Mouse (Mus musculus): ENCODE results near the gene Dffa. TPM values are rescaled to one million over a fixed set of nuclear protein-coding genes. Genes with fewer than 3 reads are reported as not detected.

The Dffa gene
- polyA plus RNA-seq, 1 experiment from 2014 or later, result 25.3 TPM

DNA sequence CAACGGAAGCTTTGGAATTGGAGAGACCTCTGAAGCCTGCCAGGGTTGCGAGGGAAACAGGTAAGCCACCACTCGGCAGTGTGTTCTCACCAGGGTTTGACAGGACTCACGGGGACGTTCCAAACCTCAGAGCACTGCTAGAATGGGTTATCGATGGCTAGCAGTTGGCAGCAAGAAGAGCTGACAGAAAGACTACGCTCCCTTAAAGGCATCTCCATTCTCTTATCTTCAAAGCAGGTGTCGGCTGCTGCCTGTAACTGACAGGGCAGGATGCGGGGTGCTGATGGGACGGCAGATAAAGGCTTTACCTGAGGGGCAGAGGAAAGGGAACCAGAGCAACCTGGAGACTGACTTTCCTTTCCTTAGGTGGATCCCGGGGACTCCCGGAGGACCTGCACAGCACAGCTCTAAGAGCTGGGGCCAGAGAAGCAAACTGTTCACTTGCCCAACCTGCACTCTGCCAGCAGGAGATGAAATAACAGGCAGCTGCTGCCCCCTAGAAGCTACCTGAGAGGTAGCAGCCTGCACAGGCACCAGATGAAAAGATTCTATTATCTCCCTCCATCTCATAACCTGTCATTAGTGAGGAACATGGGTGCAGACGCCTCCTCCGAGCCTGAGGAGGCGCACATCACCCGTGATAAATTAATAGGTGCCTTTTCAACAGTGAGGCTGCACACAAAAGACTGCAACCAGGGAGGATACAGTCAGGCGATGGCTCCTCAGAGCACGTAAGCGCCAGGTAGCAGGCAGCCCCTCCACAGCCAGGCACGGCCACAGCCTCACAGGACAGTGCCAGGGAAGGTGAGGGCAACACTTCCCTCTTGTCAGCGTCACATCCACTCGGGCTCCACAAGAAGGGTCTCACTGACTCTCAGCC is 37.0 kb upstream of the Dffa start:
- 66% methylated on average over 22 of the region's 22 CpGs for WGBS (ENCODE audit: insufficient replicate concordance)
- Histone ChIP-seq H3K9me3 (replicated peaks) (no peaks in the 10 kb centered on the region), H3K27ac (no peak overlapping the region), H3K36me3 (peaks cover 41% of the 10 kb centered on the region), H3K4me3 (no peak overlapping the region), H3K4me2 (no peak overlapping the region), H3K27me3 (replicated peaks) (no peaks in the 10 kb centered on the region), H3K4me1 (peaks cover 17% of the 10 kb centered on the region), H3K9ac (no peak overlapping the region)
- ATAC-seq, result 0 out of 2 replicates have a peak, but pooled peaks have one; percentile 36

DNA sequence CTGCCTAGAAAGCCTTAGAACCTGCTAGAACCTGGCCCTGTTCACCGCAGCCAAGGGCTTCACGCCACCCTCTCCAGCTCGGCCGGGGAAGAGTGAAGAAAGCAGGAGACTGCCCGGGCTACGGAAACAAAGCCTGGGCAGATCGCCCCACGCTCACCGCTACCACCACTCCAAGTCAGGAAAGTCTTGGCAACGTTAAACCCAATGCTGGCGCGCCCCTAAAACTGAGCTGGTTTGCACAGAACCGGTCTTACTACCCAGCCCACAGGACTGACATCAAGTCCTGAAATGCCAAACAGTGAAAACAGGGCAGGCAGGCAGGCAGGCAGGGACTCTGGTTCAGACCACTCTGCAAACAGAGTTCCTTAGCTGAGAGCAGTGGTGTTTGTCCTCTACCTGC is 28.9 kb upstream of the Dffa start:
- no peak for ATAC-seq
- Histone ChIP-seq H3K9me3 (replicated peaks) (no peaks in the 10 kb centered on the region), H3K4me3 (no peak overlapping the region), H3K27ac (no peak overlapping the region), H3K4me2 (no peak overlapping the region), H3K36me3 (peaks cover 37% of the 10 kb centered on the region), H3K9ac (no peak overlapping the region), H3K27me3 (replicated peaks) (no peaks in the 10 kb centered on the region), H3K4me1 (peaks cover 25% of the 10 kb centered on the region)
- 89% methylated on average over 13 of the region's 13 CpGs for WGBS (ENCODE audit: insufficient replicate concordance)

DNA sequence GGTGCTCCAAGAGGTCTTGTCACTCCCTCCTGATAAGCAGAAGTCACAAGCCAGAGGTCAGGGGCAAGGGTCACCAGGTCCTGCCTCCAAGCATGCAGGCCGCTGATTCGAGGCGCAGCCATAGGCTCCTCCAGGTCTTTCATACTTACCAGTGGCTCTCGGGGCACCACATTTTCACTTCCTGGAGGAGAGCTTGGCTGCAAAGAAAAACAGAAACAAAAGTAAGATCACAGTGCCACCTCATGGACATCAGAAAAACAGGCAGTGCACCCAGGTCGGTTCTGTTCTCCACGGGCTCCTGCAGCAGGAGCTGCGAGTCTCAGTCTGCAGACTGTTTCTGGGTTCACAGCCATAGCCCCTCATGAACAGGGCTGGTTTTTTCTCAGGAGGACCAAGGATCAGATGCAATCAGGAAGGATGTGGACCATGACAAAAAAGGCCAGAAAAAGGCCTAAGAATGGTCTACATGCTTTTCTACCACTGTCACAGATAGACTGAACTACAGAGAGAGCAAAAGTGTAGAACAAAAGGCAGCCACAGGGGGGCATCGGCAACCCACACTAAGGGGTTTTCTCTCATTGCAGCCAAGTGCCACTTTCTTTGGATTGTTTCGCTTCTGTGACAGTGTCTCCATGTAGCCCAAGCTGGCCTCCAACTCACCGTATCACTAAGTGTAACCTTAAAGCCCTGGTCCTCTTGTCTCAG is 27.9 kb upstream of the Dffa start:
- Histone ChIP-seq H3K4me3 (no peak overlapping the region), H3K27ac (0 out of 2 replicates have a peak overlapping the region, but pooled peaks have one; percentile 4), H3K27me3 (replicated peaks) (no peaks in the 10 kb centered on the region), H3K9ac (no peak overlapping the region), H3K36me3 (peaks cover 38% of the 10 kb centered on the region), H3K4me1 (peaks cover 22% of the 10 kb centered on the region), H3K4me2 (no peak overlapping the region), H3K9me3 (replicated peaks) (no peaks in the 10 kb centered on the region)
- ATAC-seq, result peak; percentile 46
- 36% methylated on average over 10 of the region's 10 CpGs for WGBS (ENCODE audit: insufficient replicate concordance)

DNA sequence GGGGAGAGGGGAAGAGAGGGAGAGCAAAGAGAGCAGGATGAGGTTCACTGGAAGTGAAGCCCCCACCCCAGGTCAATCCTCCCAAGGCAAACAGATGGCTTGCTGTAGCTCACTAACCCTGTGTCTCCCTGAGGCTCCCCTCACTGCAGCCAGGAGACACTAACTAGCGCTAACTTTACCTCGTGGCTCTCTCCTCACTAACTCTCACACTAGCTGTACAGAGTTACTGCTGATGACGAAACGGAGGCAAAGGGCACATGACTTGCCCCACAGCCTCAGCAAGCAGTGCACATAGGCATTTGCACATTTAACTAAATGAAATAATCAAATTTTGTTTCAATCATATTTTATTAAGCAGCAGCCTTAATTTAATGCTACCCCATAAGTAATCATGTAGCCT is 25.7 kb upstream of the Dffa start:
- Histone ChIP-seq H3K27me3 (replicated peaks) (no peaks in the 10 kb centered on the region), H3K4me3 (no peak overlapping the region), H3K4me1 (peaks cover 27% of the 10 kb centered on the region), H3K9me3 (replicated peaks) (no peaks in the 10 kb centered on the region), H3K4me2 (no peak overlapping the region), H3K9ac (no peak overlapping the region), H3K36me3 (peaks cover 21% of the 10 kb centered on the region), H3K27ac (no peak overlapping the region)
- no peak for ATAC-seq
- WGBS (ENCODE audit: insufficient replicate concordance), result 49% methylated on average over 4 of the region's 4 CpGs

DNA sequence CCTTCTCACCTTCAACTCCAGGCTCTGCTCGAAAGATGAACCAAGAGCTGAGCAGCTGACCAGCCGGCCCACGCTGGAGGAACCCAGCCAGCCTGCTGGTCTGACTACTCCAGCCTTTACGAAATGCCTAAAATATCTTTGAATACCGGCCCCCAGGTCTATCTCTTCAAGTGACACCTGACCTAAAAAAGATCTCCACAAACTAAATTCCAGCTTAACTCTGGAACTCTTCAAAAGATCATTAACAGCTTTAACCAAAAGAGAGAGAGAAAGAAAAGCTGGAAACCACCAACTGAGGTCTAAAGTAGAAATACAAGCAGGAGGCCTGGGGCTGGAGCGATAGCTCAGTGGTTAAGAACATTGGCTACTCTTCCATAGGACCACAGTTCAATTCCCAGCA is 24.3 kb upstream of the Dffa start:
- H3K27ac ChIP-seq, result no peak overlapping the region
- H3K36me3 ChIP-seq, result peaks cover 15% of the 10 kb centered on the region
- WGBS (ENCODE audit: insufficient replicate concordance), result 66% methylated on average over 6 of the region's 6 CpGs
- no peak for ATAC-seq
- H3K27me3 ChIP-seq (replicated peaks), result no peaks in the 10 kb centered on the region
- H3K9ac ChIP-seq, result no peak overlapping the region
- no peaks in the 10 kb centered on the region for H3K9me3 ChIP-seq (replicated peaks)
- peaks cover 27% of the 10 kb centered on the region for H3K4me1 ChIP-seq
- no peak overlapping the region for H3K4me3 ChIP-seq
- no peak overlapping the region for H3K4me2 ChIP-seq

DNA sequence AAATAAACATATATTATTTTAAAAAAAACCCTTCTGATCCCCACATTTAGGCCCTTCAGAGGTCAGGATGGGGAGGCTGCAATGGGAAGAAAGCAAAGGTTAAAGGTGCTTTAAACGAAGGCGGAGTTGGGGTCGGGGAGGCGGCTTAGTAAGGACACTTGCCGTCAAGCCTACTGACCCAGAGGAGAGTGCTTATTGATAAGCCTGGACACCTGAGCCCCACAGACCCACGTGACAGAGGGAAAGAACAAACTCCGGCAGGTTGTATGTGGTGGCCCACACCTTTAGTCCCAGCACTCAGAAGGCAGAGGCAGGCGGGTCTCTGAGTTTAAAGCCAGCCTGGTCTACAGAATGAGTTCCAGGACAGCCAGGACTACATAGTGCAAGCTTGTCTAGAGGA is 23.8 kb upstream of the Dffa start:
- Histone ChIP-seq H3K9me3 (replicated peaks) (no peaks in the 10 kb centered on the region), H3K27me3 (replicated peaks) (no peaks in the 10 kb centered on the region), H3K4me3 (no peak overlapping the region), H3K27ac (no peak overlapping the region), H3K4me1 (peaks cover 27% of the 10 kb centered on the region), H3K9ac (no peak overlapping the region), H3K36me3 (peaks cover 10% of the 10 kb centered on the region), H3K4me2 (no peak overlapping the region)
- WGBS (ENCODE audit: insufficient replicate concordance), result 80% methylated on average over 8 of the region's 8 CpGs
- no peak for ATAC-seq

DNA sequence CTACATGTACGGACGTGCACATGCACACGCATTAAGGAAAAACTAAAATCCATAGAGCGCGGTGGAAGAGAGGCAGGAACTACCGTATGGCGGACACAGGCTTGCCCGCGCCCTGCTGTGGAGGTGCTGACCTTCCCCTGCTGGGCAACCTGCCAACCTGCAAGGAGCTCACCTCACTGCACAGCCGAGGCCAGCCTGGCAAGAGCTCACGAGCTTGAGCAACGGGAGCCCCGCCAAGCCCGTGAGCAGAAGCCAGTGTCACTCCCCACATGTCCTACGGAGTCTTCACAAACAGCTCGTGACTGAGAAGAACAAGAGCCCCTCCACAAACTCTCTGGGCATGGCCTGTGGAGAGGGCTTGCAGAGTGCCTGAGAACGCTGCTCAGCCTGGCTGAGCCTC is 22.4 kb upstream of the Dffa start:
- 81% methylated on average over 17 of the region's 17 CpGs for WGBS (ENCODE audit: insufficient replicate concordance)
- Histone ChIP-seq H3K27me3 (replicated peaks) (no peaks in the 10 kb centered on the region), H3K9ac (no peak overlapping the region), H3K4me2 (no peak overlapping the region), H3K4me3 (no peak overlapping the region), H3K4me1 (peaks cover 17% of the 10 kb centered on the region), H3K27ac (no peak overlapping the region), H3K36me3 (peaks cover 3% of the 10 kb centered on the region; the same call in 1 of the 2 replicates), H3K9me3 (replicated peaks) (no peaks in the 10 kb centered on the region)
- ATAC-seq, result 0 out of 2 replicates have a peak, but pooled peaks have one; percentile 49

DNA sequence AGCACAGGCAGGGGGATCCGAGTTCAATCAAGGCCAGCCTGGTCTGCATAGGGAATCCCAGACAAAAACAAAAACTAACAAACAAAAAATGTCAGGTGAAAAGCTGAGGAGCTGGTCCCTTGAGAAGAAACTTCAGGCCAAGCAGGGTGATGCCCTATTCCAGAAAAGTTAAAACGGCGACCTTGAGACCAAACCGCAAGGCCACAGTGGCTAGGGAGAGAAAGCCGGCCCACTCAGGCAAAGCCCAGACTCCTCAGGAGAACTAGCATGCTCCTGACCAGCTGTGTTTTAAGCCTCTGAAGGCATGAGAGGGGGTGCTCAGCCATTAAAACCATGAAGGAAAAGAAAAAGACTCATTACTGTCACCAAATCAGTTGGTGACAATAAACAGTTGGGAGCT is 18.6 kb upstream of the Dffa start:
- Histone ChIP-seq H3K27ac (no peak overlapping the region), H3K27me3 (replicated peaks) (no peaks in the 10 kb centered on the region), H3K9me3 (replicated peaks) (no peaks in the 10 kb centered on the region), H3K4me1 (peaks cover 10% of the 10 kb centered on the region; the same call in 1 of the 2 replicates), H3K4me3 (no peak overlapping the region), H3K4me2 (no peak overlapping the region), H3K9ac (no peak overlapping the region), H3K36me3 (peaks cover 4% of the 10 kb centered on the region; the same call in 1 of the 2 replicates)
- WGBS (ENCODE audit: insufficient replicate concordance), result 75% methylated on average over 5 of the region's 5 CpGs
- ATAC-seq, result no peak

DNA sequence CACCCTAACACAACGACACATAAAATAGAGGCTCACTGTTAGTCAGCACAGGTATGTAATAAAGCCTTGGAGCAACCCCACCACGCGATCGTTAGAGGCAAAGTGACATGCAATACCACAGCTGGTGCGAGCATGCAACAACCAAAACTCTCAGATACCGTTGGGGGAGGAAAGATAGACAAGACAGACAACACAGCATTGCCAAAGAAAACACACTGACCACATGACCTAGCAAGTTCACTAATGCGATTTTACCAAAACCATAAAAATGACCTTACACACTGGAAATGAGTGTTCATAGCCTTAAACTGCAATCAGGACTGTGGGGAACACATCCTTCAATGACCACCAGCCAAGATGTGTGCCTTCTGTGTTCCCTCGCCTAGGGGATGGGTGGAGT is 12.6 kb upstream of the Dffa start:
- no peaks in the 10 kb centered on the region for H3K27me3 ChIP-seq (replicated peaks)
- H3K9ac ChIP-seq, result no peak overlapping the region
- H3K36me3 ChIP-seq, result peaks cover 33% of the 10 kb centered on the region
- WGBS (ENCODE audit: insufficient replicate concordance), result 69% methylated on average over 8 of the region's 8 CpGs
- no peak overlapping the region for H3K27ac ChIP-seq
- no peak for ATAC-seq
- no peak overlapping the region for H3K4me2 ChIP-seq
- peaks cover 24% of the 10 kb centered on the region for H3K4me1 ChIP-seq
- no peaks in the 10 kb centered on the region for H3K9me3 ChIP-seq (replicated peaks)
- H3K4me3 ChIP-seq, result no peak overlapping the region

DNA sequence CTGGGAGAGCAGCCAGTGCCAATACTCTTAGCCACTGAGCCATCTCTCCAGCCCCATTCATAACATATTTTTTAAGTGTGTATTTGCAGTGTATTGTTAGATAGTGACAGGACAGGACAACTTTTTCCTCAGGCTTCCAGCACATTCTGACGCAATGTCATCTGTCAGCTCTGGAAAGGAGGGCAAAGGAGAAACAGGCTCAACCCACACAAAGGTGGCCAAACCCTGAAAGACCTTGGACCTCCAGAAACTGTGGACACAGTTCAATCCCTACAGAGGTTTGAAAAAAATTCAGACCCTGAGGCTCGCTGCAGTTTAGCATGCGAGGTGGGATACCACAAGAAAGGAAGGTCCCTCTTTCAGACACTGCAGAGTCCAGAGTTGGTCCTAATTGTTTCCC is 6.0 kb upstream of the Dffa start:
- Histone ChIP-seq H3K36me3 (peaks cover 16% of the 10 kb centered on the region), H3K9ac (no peak overlapping the region)
- ATAC-seq, result no peak

DNA sequence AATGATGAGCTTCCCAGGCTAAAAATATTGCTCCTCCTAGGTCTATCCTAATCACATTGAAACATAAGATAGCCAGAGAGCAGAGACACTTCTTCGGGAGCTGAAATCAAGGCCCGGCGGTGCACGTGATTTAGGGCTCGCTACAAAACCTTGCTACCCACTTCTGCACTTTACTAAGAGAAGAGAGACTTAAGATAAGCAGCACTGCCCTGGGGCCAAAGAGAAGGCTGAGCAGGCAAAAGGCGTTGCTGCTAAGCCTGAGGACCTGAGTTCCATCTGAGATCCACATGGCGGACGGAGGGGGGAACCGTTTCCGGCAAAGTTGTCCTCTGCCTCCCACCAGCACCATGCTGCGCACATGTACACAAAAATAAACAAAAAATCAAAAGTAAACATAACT is 5.4 kb upstream of the Dffa start:
- no peak for ATAC-seq
- Histone ChIP-seq H3K27me3 (replicated peaks) (no peaks in the 10 kb centered on the region), H3K27ac (peak overlapping the region; percentile 52), H3K4me1 (peaks cover 38% of the 10 kb centered on the region), H3K4me3 (peak overlapping the region; percentile 97), H3K9me3 (replicated peaks) (no peaks in the 10 kb centered on the region), H3K36me3 (peaks cover 11% of the 10 kb centered on the region), H3K4me2 (peak overlapping the region; percentile 88), H3K9ac (peak overlapping the region; percentile 92)
- WGBS (ENCODE audit: insufficient replicate concordance), result 8% methylated on average over 11 of the region's 11 CpGs

More for the DNA sequence above, 6.0 kb upstream of the Dffa start:
- peaks cover 38% of the 10 kb centered on the region for H3K4me1 ChIP-seq
- no peaks in the 10 kb centered on the region for H3K9me3 ChIP-seq (replicated peaks)
- peak overlapping the region; percentile 88 for H3K4me2 ChIP-seq
- H3K27ac ChIP-seq, result peak overlapping the region; percentile 52; the same call in 1 of the 2 replicates
- WGBS (ENCODE audit: insufficient replicate concordance), result 57% methylated on average over 3 of the region's 3 CpGs
- no peaks in the 10 kb centered on the region for H3K27me3 ChIP-seq (replicated peaks)
- H3K4me3 ChIP-seq, result peak overlapping the region; percentile 97

DNA sequence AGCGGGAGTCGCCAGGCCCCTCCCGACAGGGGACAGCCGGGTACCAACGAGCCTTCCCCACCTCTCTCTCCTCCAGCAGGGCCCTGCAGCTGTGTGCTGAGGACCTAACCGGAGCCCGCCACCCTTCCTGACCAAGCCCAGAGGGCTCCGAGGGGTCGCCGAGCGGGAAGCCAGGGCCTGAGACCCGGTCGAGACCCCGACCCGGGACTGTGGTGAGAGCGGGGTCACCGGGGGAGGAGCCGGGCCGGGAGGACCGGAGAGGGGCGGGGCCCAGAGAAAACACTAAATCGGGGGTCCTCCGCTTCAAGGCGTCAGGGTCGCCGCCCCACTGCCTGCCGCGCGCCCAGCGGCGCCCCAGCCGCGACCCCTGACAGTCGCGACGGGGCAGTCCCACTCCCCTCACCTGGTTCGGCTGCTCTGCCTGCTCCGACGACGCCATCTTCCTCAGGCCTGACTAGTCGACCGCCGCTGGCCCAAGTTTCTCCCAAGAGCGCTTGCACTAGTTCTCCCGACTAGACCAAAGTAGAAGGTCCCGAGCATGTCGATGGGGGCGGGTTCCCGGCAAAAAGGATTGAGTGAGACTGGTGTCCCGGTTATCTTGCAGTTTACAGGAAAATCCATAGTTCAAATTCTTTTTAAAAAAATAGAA is 4.5 kb upstream of the Dffa start, which contains the start of gene Pex14:
Gene Pex14 (minus strand): TSS at position 508 of the 649 bp plus-strand sequence.
- under 1% methylated on average over 50 of the region's 50 CpGs for WGBS (ENCODE audit: insufficient replicate concordance)
- Histone ChIP-seq H3K9me3 (replicated peaks) (no peaks in the 10 kb centered on the region), H3K27me3 (replicated peaks) (no peaks in the 10 kb centered on the region), H3K27ac (peak within 1 kb of the TSS; percentile 52), H3K4me1 (peaks cover 40% of the 10 kb centered on the region), H3K36me3 (peaks cover 3% of the 10 kb centered on the region), H3K4me2 (peak within 1 kb of the TSS; percentile 88), H3K4me3 (peak within 1 kb of the TSS; percentile 97), H3K9ac (peak within 1 kb of the TSS; percentile 92)
- peak; percentile 75 for ATAC-seq
